Mouse (Mus musculus) heart, embryonic 16.5 days (tissue): ENCODE data around the gene Slc4a2. TPM values are rescaled to one million over a fixed set of nuclear protein-coding genes. Genes with fewer than 3 reads are reported as not detected.

ENCODE experiments used
- ATAC-seq: fragments of 200-750 bp; cut with Nextera tagmentation; replicated peaks from 2 replicates; pipeline ENCODE4 v1.8.0; 2017; ENCODE audit warnings: moderate number of reproducible peaks; ENCODE audit not compliant: insufficient read depth, low FRiP score; ENCODE audit errors: extremely low read depth
- H3K27ac ChIP-seq: fragments of 300-500 bp; sonication (generic); 2 replicates; pipeline ENCODE4 v1.5.1; 2014; ENCODE audit warnings: mild to moderate bottlenecking, low read length, control low read depth, moderate library complexity
- H3K27me3 ChIP-seq: fragments of 300-500 bp; sonication (generic); 2 replicates; pipeline ENCODE4 v1.6.1; 2014; ENCODE audit warnings: low read length, mixed read lengths; ENCODE audit not compliant: control insufficient read depth, insufficient read depth
- H3K36me3 ChIP-seq: fragments of 300-500 bp; sonication (generic); 2 replicates; pipeline ENCODE4 v1.6.1; 2014; ENCODE audit not compliant: control insufficient read depth, insufficient read depth
- H3K4me1 ChIP-seq: fragments of 300-500 bp; sonication (generic); 2 replicates; pipeline ENCODE4 v1.6.1; 2014; ENCODE audit warnings: low read length, mixed read lengths; ENCODE audit not compliant: control insufficient read depth, insufficient read depth
- H3K4me2 ChIP-seq: fragments of 300-500 bp; sonication (generic); 2 replicates; pipeline ENCODE4 v1.6.1; 2014; ENCODE audit warnings: low read depth, mild to moderate bottlenecking, control low read depth, low read length
- H3K4me3 ChIP-seq: fragments of 300-500 bp; sonication (generic); 2 replicates; pipeline ENCODE4 v1.5.1; 2014; ENCODE audit warnings: mild to moderate bottlenecking, control low read depth, low read length
- H3K9ac ChIP-seq: fragments of 300-500 bp; sonication (generic); 2 replicates; pipeline ENCODE4 v1.6.1; 2014; ENCODE audit warnings: low read length, control low read depth
- H3K9me3 ChIP-seq: fragments of 300-500 bp; sonication (generic); replicated peaks from 2 replicates; pipeline ENCODE4 v1.6.1; 2016; ENCODE audit warnings: low read length; ENCODE audit not compliant: control insufficient read depth
- WGBS: fragments of 180-500 bp; shearing (Covaris S2); extraction: QIAGEN DNeasy Blood & Tissue Kit; methylation state at CpG from one replicate; pipeline ENCODE4 v1.1.7; 2014; 5-methylcytosine and 5-hydroxymethylcytosine counted together
- polyA plus RNA-seq: library from polyadenylated mRNA; unstranded; fragments of >200 nt; fragmentation: Nextera tagmentation; extraction: Ambion mirVana; gene quantifications from 2 replicates; pipeline ENCODE4 v1.2.1, GENCODE M21; 2015

Gene Slc4a2
- polyA plus RNA-seq, 1 experiment from 2014 or later, result 29.2 TPM

DNA sequence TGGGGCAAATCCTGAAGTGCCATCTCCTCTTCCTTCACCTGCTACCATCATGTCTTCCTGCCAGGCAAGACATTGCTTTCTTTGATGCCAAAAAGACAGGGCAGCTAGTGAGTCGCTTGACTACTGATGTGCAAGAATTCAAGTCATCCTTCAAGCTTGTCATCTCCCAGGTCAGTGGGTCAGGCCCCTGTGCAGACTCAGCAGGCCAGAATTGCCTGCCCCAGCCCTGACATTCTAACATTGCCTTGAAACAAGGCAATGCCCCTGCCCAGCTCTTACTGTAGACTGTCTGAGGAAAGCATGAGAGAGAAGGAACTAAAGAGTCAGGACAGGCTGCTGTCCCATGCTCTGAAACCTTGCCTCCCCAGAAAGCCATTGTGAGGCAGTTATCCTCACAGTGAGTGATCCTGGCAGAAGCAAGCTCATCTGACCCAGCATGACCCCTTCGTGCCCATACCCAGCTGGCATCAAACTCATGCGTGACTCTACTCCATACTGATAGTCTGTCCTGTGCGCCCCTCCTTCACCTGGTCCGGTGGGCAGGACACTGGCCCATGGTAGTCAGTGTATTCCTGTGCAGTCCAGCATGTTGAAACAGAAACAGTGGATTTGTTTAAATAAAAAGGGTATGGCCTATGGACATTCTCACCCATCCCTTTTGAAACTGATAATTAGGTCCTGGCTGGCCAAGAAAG is 22.6 kb upstream of the Slc4a2 start:
- H3K27me3 ChIP-seq, result no peaks in the 10 kb centered on the region
- H3K9ac ChIP-seq, result no peak overlapping the region
- no peak for ATAC-seq
- H3K4me3 ChIP-seq, result no peak overlapping the region
- H3K36me3 ChIP-seq, result peaks cover 14% of the 10 kb centered on the region
- no peak overlapping the region for H3K4me2 ChIP-seq
- 90% methylated on average over 5 of the region's 5 CpGs for WGBS
- H3K9me3 ChIP-seq, result no peaks in the 10 kb centered on the region
- peaks cover 5% of the 10 kb centered on the region; the same call in 1 of the 2 replicates for H3K4me1 ChIP-seq
- H3K27ac ChIP-seq, result no peak overlapping the region

- H3K4me3 ChIP-seq, result no peak overlapping the region
- peaks cover 16% of the 10 kb centered on the region for H3K36me3 ChIP-seq
- H3K27me3 ChIP-seq, result no peaks in the 10 kb centered on the region
- WGBS, result 56% methylated on average over 9 of the region's 9 CpGs
- H3K4me1 ChIP-seq, result peaks cover 5% of the 10 kb centered on the region; the same call in 1 of the 2 replicates
- no peak overlapping the region for H3K4me2 ChIP-seq
- no peak overlapping the region for H3K27ac ChIP-seq
- no peak overlapping the region; the same call in 1 of the 2 replicates for H3K9ac ChIP-seq
- peak; percentile 76 for ATAC-seq
- no peaks in the 10 kb centered on the region for H3K9me3 ChIP-seq
Observed at GRCm38 (mm10) chr5:24401969-24402368, 21.7 kb upstream of the Slc4a2 start.

DNA sequence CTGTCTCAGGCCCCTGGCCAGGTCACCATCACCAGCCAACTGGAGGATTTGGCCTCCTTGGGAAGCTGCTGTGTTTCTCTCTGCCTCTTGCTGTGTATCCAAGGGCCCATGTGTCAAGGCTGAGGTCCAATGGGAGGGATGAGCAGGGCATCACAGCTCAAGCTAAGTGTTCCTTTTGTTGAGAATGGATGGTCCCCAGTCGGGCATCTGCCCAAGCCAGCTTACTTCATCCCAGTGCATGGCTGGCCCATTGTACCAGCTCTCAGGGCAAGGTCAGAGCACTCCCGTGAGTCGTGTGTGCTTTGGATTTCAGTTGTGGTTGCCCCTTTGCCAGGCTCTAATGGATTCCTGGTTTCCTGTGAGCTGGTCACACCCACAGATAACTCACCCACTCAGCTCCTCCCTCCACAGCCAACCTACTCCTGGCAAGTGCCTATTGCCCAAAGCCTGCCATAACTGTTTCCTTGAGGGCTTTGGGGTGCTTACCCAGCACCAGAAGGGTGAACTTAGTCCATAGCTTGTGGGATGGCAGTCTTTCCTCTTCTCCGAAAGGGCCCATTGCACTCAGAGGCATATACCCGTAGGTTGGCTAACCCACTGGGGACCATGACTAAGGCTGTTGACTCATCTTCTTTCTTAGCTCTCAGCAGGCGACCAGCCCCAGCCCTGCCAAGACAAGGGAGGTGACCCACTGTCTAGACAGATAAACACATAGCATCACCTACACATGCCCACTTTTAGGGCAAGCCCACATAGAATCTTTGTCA is 18.9 kb upstream of the Slc4a2 start:
- H3K9ac ChIP-seq, result no peak overlapping the region
- no peak overlapping the region for H3K27ac ChIP-seq
- H3K9me3 ChIP-seq, result no peaks in the 10 kb centered on the region
- H3K4me3 ChIP-seq, result no peak overlapping the region
- H3K27me3 ChIP-seq, result no peaks in the 10 kb centered on the region
- ATAC-seq, result no peak
- peaks cover 29% of the 10 kb centered on the region for H3K36me3 ChIP-seq
- WGBS, result 80% methylated on average over 6 of the region's 6 CpGs
- H3K4me1 ChIP-seq, result peaks cover 5% of the 10 kb centered on the region; the same call in 1 of the 2 replicates
- H3K4me2 ChIP-seq, result no peak overlapping the region

DNA sequence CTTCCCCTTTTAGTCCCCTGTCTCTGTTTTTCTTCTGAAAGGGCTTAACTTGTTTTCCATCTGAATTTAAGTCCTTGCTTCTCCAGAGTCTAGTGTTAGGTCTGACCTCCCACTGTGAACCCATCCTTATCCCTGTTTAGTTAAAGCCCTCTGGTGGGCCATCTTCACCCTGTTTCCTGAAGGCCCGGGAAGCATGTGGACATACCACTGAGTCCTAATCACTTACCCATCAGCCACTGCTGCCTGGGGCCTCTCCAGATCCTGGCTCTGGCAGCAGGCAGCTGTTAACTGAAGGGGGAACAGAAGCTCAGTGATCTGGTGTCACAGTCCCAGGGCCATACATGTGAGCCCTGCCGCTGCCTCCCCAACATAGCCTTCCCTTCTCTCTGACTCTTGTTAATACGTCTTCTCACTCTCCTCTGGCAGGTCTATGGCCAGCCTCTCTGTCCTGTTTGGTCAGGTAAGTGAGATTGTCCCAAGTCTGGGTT is 18.2 kb upstream of the Slc4a2 start:
- Histone ChIP-seq H3K9ac (no peak overlapping the region), H3K27ac (no peak overlapping the region), H3K36me3 (peaks cover 29% of the 10 kb centered on the region), H3K4me3 (no peak overlapping the region), H3K9me3 (no peaks in the 10 kb centered on the region), H3K4me1 (peaks cover 5% of the 10 kb centered on the region; the same call in 1 of the 2 replicates), H3K27me3 (no peaks in the 10 kb centered on the region), H3K4me2 (no peak overlapping the region)
- 42% methylated on average over 3 of the region's 3 CpGs for WGBS
- no peak for ATAC-seq

GRCm38 (mm10) chr5:24408651-24409050 is 15.0 kb upstream of the Slc4a2 start:
- no peak overlapping the region for H3K4me3 ChIP-seq
- no peak overlapping the region for H3K4me2 ChIP-seq
- no peaks in the 10 kb centered on the region for H3K9me3 ChIP-seq
- no peak overlapping the region for H3K27ac ChIP-seq
- H3K9ac ChIP-seq, result no peak overlapping the region
- H3K27me3 ChIP-seq, result no peaks in the 10 kb centered on the region
- peaks cover 23% of the 10 kb centered on the region for H3K36me3 ChIP-seq
- H3K4me1 ChIP-seq, result no peaks in the 10 kb centered on the region
- WGBS, result 79% methylated on average over 13 of the region's 13 CpGs
- ATAC-seq, result no peak

GRCm38 (mm10) chr5:24409466-24409865 is 14.2 kb upstream of the Slc4a2 start:
- H3K4me2 ChIP-seq, result no peak overlapping the region
- no peak overlapping the region for H3K9ac ChIP-seq
- H3K27ac ChIP-seq, result no peak overlapping the region
- WGBS, result 82% methylated on average over 2 of the region's 2 CpGs
- peaks cover 21% of the 10 kb centered on the region for H3K36me3 ChIP-seq
- no peaks in the 10 kb centered on the region for H3K4me1 ChIP-seq
- no peak for ATAC-seq
- no peak overlapping the region for H3K4me3 ChIP-seq
- H3K27me3 ChIP-seq, result no peaks in the 10 kb centered on the region
- H3K9me3 ChIP-seq, result no peaks in the 10 kb centered on the region

GRCm38 (mm10) chr5:24412063-24412462 is 11.6 kb upstream of the Slc4a2 start:
- no peaks in the 10 kb centered on the region for H3K9me3 ChIP-seq
- ATAC-seq, result no peak
- H3K4me1 ChIP-seq, result peaks cover 4% of the 10 kb centered on the region; the same call in 1 of the 2 replicates

DNA sequence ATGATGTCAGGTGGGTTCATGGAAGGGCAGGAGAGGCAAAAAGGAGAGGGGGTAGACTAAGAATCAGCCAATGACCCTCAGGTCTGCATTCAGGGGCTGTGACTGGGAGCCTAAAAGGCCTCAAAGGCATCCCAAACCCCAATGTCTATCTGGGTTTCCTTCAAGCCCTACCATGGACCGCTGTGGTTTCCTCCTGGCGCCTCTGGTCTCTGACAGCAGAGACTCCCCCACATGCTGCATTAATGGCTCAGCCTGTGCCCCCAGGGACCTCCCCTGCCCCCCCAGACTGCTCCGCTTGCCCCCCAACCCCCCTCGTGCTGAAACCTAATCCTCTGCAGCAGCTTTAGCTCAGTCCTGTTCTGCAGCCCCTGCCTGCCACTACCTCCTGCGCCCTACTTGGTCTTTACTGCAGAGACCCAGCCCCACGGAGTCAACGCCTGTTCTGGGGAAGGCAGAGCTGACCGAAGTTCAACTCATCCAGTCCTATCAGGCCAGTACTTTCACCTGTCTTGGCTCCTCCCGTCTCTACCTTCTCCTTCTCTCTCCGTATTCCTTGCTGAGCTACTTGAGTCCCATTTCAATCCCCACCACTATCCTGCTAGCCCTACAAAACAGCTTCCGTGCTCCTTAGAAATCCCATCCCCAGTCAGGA is 10.5 kb upstream of the Slc4a2 start, which contains the start of gene Asic3:
Gene Asic3 (plus strand): TSS at position 351 of the 652 bp plus-strand sequence.
- ATAC-seq, result no peak
- WGBS, result 37% methylated on average over 11 of the region's 11 CpGs
- peaks cover 4% of the 10 kb centered on the region; the same call in 1 of the 2 replicates for H3K4me1 ChIP-seq

More at GRCm38 (mm10) chr5:24412063-24412462, 11.6 kb upstream of the Slc4a2 start:
- peaks cover 13% of the 10 kb centered on the region; the same call in 1 of the 2 replicates for H3K36me3 ChIP-seq
- H3K9ac ChIP-seq, result no peak overlapping the region
- WGBS, result 75% methylated on average over 2 of the region's 2 CpGs
- H3K27ac ChIP-seq, result no peak overlapping the region
- no peaks in the 10 kb centered on the region for H3K27me3 ChIP-seq
- H3K4me2 ChIP-seq, result no peak overlapping the region
- no peak overlapping the region for H3K4me3 ChIP-seq

More for the DNA sequence above, 10.5 kb upstream of the Slc4a2 start, which contains the start of gene Asic3:
- no peak within 1 kb of the TSS for H3K27ac ChIP-seq
- no peak within 1 kb of the TSS for H3K9ac ChIP-seq
- H3K9me3 ChIP-seq, result no peaks in the 10 kb centered on the region
- no peak within 1 kb of the TSS for H3K4me2 ChIP-seq
- no peak within 1 kb of the TSS for H3K4me3 ChIP-seq
- H3K36me3 ChIP-seq, result peaks cover 3% of the 10 kb centered on the region; the same call in 1 of the 2 replicates
- H3K27me3 ChIP-seq, result no peaks in the 10 kb centered on the region
